Mouse (Mus musculus): Measurements from ENCODE around the gene Fam129a. TPM values are rescaled to one million over a fixed set of nuclear protein-coding genes. Genes with fewer than 3 reads are reported as not detected.
A peak's percentile ranks its signal among the peaks of the same experiment; 100 is the strongest.

The Fam129a gene
- polyA plus RNA-seq, 1 experiment: 19.9 TPM

- H3K4me3 ChIP-seq (ENCODE audit: low read depth, low read length): no peak overlapping the region
- H3K9me3 ChIP-seq (replicated peaks; ENCODE audit: control insufficient read depth, insufficient read depth, low read length, poor library complexity, severe bottlenecking): no peaks in the 10 kb centered on the region
- TF ChIP-seq POLR2A (IDR thresholded peaks at IDR 0.05; ENCODE audit: insufficient read depth, low read length) (no peak), EP300 (IDR thresholded peaks at IDR 0.05; ENCODE audit: insufficient read depth, low read depth, low read length) (no peak), CTCF (IDR thresholded peaks at IDR 0.05; ENCODE audit: low read depth, low read length) (no peak)
- H3K36me3 ChIP-seq (ENCODE audit: control insufficient read depth, insufficient read depth, low read length, poor library complexity, severe bottlenecking): no peaks in the 10 kb centered on the region
- H3K27ac ChIP-seq (ENCODE audit: insufficient read depth, low read length): no peak overlapping the region
- no peaks in the 10 kb centered on the region for H3K4me1 ChIP-seq (ENCODE audit: control insufficient read depth, insufficient read depth, low read length)
- no peaks in the 10 kb centered on the region for H3K27me3 ChIP-seq (ENCODE audit: control insufficient read depth, insufficient read depth, low read length, poor library complexity, severe bottlenecking)
- peak overlapping the region; percentile 64; the same call in 1 of the 2 replicates for H3K9ac ChIP-seq (ENCODE audit: low read depth, poor library complexity, severe bottlenecking)
These were observed 185.4 kb downstream of the Fam129a start for GRCm38 (mm10) chr1:151756425-151756728.

- Histone ChIP-seq H3K4me3 (ENCODE audit: low read depth, low read length) (no peak overlapping the region), H3K36me3 (ENCODE audit: control insufficient read depth, insufficient read depth, low read length, poor library complexity, severe bottlenecking) (no peaks in the 10 kb centered on the region; the same call in 1 of the 2 replicates), H3K27me3 (ENCODE audit: control insufficient read depth, insufficient read depth, low read length, poor library complexity, severe bottlenecking) (no peaks in the 10 kb centered on the region), H3K9ac (ENCODE audit: low read depth, poor library complexity, severe bottlenecking) (no peak overlapping the region), H3K9me3 (replicated peaks; ENCODE audit: control insufficient read depth, insufficient read depth, low read length, poor library complexity, severe bottlenecking) (no peaks in the 10 kb centered on the region), H3K27ac (ENCODE audit: insufficient read depth, low read length) (no peak overlapping the region), H3K4me1 (ENCODE audit: control insufficient read depth, insufficient read depth, low read length) (no peaks in the 10 kb centered on the region)
- TF ChIP-seq CTCF (IDR thresholded peaks at IDR 0.05; ENCODE audit: low read depth, low read length) (no peak), EP300 (IDR thresholded peaks at IDR 0.05; ENCODE audit: insufficient read depth, low read depth, low read length) (no peak), POLR2A (IDR thresholded peaks at IDR 0.05; ENCODE audit: insufficient read depth, low read length) (no peak)
These were observed 187.3 kb downstream of the Fam129a start for GRCm38 (mm10) chr1:151758301-151758700.

- no peaks in the 10 kb centered on the region; the same call in 1 of the 2 replicates for H3K36me3 ChIP-seq (ENCODE audit: control insufficient read depth, insufficient read depth, low read length, poor library complexity, severe bottlenecking)
- TF ChIP-seq CTCF (IDR thresholded peaks at IDR 0.05; ENCODE audit: low read depth, low read length) (no peak), EP300 (IDR thresholded peaks at IDR 0.05; ENCODE audit: insufficient read depth, low read depth, low read length) (no peak), POLR2A (IDR thresholded peaks at IDR 0.05; ENCODE audit: insufficient read depth, low read length) (no peak)
- H3K4me1 ChIP-seq (ENCODE audit: control insufficient read depth, insufficient read depth, low read length): no peaks in the 10 kb centered on the region
- H3K27ac ChIP-seq (ENCODE audit: insufficient read depth, low read length): no peak overlapping the region
- H3K9me3 ChIP-seq (replicated peaks; ENCODE audit: control insufficient read depth, insufficient read depth, low read length, poor library complexity, severe bottlenecking): no peaks in the 10 kb centered on the region
- H3K9ac ChIP-seq (ENCODE audit: low read depth, poor library complexity, severe bottlenecking): no peak overlapping the region
- H3K4me3 ChIP-seq (ENCODE audit: low read depth, low read length): no peak overlapping the region
- no peaks in the 10 kb centered on the region for H3K27me3 ChIP-seq (ENCODE audit: control insufficient read depth, insufficient read depth, low read length, poor library complexity, severe bottlenecking)
These were observed 188.0 kb downstream of the Fam129a start for GRCm38 (mm10) chr1:151758991-151759390.

GRCm38 (mm10) chr1:151764236-151764635, 193.2 kb downstream of the Fam129a start:
- Histone ChIP-seq H3K36me3 (ENCODE audit: control insufficient read depth, insufficient read depth, low read length, poor library complexity, severe bottlenecking) (no peaks in the 10 kb centered on the region; the same call in 1 of the 2 replicates), H3K4me1 (ENCODE audit: control insufficient read depth, insufficient read depth, low read length) (no peaks in the 10 kb centered on the region), H3K27ac (ENCODE audit: insufficient read depth, low read length) (no peak overlapping the region), H3K9ac (ENCODE audit: low read depth, poor library complexity, severe bottlenecking) (no peak overlapping the region), H3K27me3 (ENCODE audit: control insufficient read depth, insufficient read depth, low read length, poor library complexity, severe bottlenecking) (no peaks in the 10 kb centered on the region), H3K9me3 (replicated peaks; ENCODE audit: control insufficient read depth, insufficient read depth, low read length, poor library complexity, severe bottlenecking) (no peaks in the 10 kb centered on the region), H3K4me3 (ENCODE audit: low read depth, low read length) (no peak overlapping the region)
- no peak for TF ChIP-seq POLR2A (IDR thresholded peaks at IDR 0.05; ENCODE audit: insufficient read depth, low read length)

- Histone ChIP-seq H3K4me3 (ENCODE audit: low read depth, low read length) (no peak overlapping the region), H3K9ac (ENCODE audit: low read depth, poor library complexity, severe bottlenecking) (no peak overlapping the region), H3K4me1 (ENCODE audit: control insufficient read depth, insufficient read depth, low read length) (no peaks in the 10 kb centered on the region), H3K27me3 (ENCODE audit: control insufficient read depth, insufficient read depth, low read length, poor library complexity, severe bottlenecking) (no peaks in the 10 kb centered on the region), H3K9me3 (replicated peaks; ENCODE audit: control insufficient read depth, insufficient read depth, low read length, poor library complexity, severe bottlenecking) (no peaks in the 10 kb centered on the region), H3K36me3 (ENCODE audit: control insufficient read depth, insufficient read depth, low read length, poor library complexity, severe bottlenecking) (peaks cover 2% of the 10 kb centered on the region; the same call in 1 of the 2 replicates), H3K27ac (ENCODE audit: insufficient read depth, low read length) (no peak overlapping the region)
- TF ChIP-seq EP300 (IDR thresholded peaks at IDR 0.05; ENCODE audit: insufficient read depth, low read depth, low read length): no peak
- TF ChIP-seq CTCF (IDR thresholded peaks at IDR 0.05; ENCODE audit: low read depth, low read length): no peak
- TF ChIP-seq POLR2A (IDR thresholded peaks at IDR 0.05; ENCODE audit: insufficient read depth, low read length): no peak
These were observed 195.2 kb downstream of the Fam129a start for GRCm38 (mm10) chr1:151766166-151766565.

- Histone ChIP-seq H3K4me1 (ENCODE audit: control insufficient read depth, insufficient read depth, low read length) (no peaks in the 10 kb centered on the region), H3K36me3 (ENCODE audit: control insufficient read depth, insufficient read depth, low read length, poor library complexity, severe bottlenecking) (peaks cover 2% of the 10 kb centered on the region; the same call in 1 of the 2 replicates), H3K9me3 (replicated peaks; ENCODE audit: control insufficient read depth, insufficient read depth, low read length, poor library complexity, severe bottlenecking) (no peaks in the 10 kb centered on the region), H3K27me3 (ENCODE audit: control insufficient read depth, insufficient read depth, low read length, poor library complexity, severe bottlenecking) (no peaks in the 10 kb centered on the region), H3K27ac (ENCODE audit: insufficient read depth, low read length) (no peak overlapping the region), H3K4me3 (ENCODE audit: low read depth, low read length) (no peak overlapping the region), H3K9ac (ENCODE audit: low read depth, poor library complexity, severe bottlenecking) (no peak overlapping the region)
- no peak for TF ChIP-seq POLR2A (IDR thresholded peaks at IDR 0.05; ENCODE audit: insufficient read depth, low read length)
- no peak for TF ChIP-seq EP300 (IDR thresholded peaks at IDR 0.05; ENCODE audit: insufficient read depth, low read depth, low read length)
- peak; percentile 18 for TF ChIP-seq CTCF (IDR thresholded peaks at IDR 0.05; ENCODE audit: low read depth, low read length)
These were observed 196.1 kb downstream of the Fam129a start for GRCm38 (mm10) chr1:151766976-151767654.

All from ES-Bruce4 (cell line).